Comparison of ENCODE assay signal across 22 mouse cellular contexts in genomic region chr11:105828175-105828574, GRCm38 (mm10).
DNase-seq lines count a peak whose midpoint lies in the region; ATAC-seq and TF ChIP-seq lines count a peak whose summit lies in the region.
"Had no signal": no experiment of that assay in that cellular context is flagged by ENCODE, and none has a peak within 500 bp of the region (broad histone marks: within the 10 kb centered on the region; RNA-seq: fewer than 3 reads in every experiment).

No protein-coding gene starts in this region.

- no peaks in the 10 kb centered on the region for H3K4me1 ChIP-seq in forebrain, postnatal 0 days (ENCODE audit: insufficient read depth)
- H3K4me1 ChIP-seq in forebrain, embryonic 10.5 days = no peaks in the 10 kb centered on the region
- H3K4me1 ChIP-seq in hindbrain, embryonic 14.5 days (replicated peaks; ENCODE audit: control insufficient read depth, insufficient read depth, low read length) = no peaks in the 10 kb centered on the region
- H3K4me1 ChIP-seq in neural tube, embryonic 15.5 days = no peaks in the 10 kb centered on the region
- H3K4me1 ChIP-seq: embryonic facial prominence, embryonic 12.5 days; limb, embryonic 15.5 days; midbrain, embryonic 12.5 days; neural tube, embryonic 13.5 days had no signal

- H3K27ac ChIP-seq in forebrain, postnatal 0 days (ENCODE audit: low read depth, low read length) = no peak overlapping the region
- H3K27ac ChIP-seq in forebrain, embryonic 10.5 days = no peak overlapping the region
- no peak overlapping the region for H3K27ac ChIP-seq in hindbrain, embryonic 14.5 days
- H3K27ac ChIP-seq in neural tube, embryonic 15.5 days (replicated peaks) = no peak overlapping the region
- H3K27ac ChIP-seq: embryonic facial prominence, embryonic 12.5 days; limb, embryonic 15.5 days; midbrain, embryonic 12.5 days; neural tube, embryonic 13.5 days; stomach, postnatal 0 days had no signal

- no peak for TF ChIP-seq CTCF in forebrain, postnatal 0 days (IDR thresholded peaks at IDR 0.05; ENCODE audit: low read depth)

- H3K27me3 ChIP-seq in forebrain, postnatal 0 days (ENCODE audit: insufficient read depth, low read length) = no peaks in the 10 kb centered on the region
- H3K27me3 ChIP-seq in forebrain, embryonic 10.5 days (ENCODE audit: poor library complexity, severe bottlenecking) = no peaks in the 10 kb centered on the region
- no peaks in the 10 kb centered on the region for H3K27me3 ChIP-seq in hindbrain, embryonic 14.5 days (ENCODE audit: control insufficient read depth, insufficient read depth, low read length)
- H3K27me3 ChIP-seq in neural tube, embryonic 15.5 days (replicated peaks) = no peaks in the 10 kb centered on the region
- H3K27me3 ChIP-seq: embryonic facial prominence, embryonic 12.5 days; limb, embryonic 15.5 days; midbrain, embryonic 12.5 days; neural tube, embryonic 13.5 days had no signal

- H3K9me3 ChIP-seq in forebrain, postnatal 0 days (ENCODE audit: low read length) = no peaks in the 10 kb centered on the region
- H3K9me3 ChIP-seq in forebrain, embryonic 10.5 days = no peaks in the 10 kb centered on the region
- no peaks in the 10 kb centered on the region for H3K9me3 ChIP-seq in hindbrain, embryonic 14.5 days (ENCODE audit: control insufficient read depth, low read length)
- H3K9me3 ChIP-seq in neural tube, embryonic 15.5 days (replicated peaks) = no peaks in the 10 kb centered on the region
- H3K9me3 ChIP-seq: embryonic facial prominence, embryonic 12.5 days; limb, embryonic 15.5 days; midbrain, embryonic 12.5 days; neural tube, embryonic 13.5 days had no signal

- intact Hi-C loops in left cerebral cortex, postnatal 36 days (cut with DNase I) = loop anchor here (10.0 kb wide), 1 partner anchor 1743 kb away; no protein-coding TSS in a partner anchor

- H3K4me2 ChIP-seq in forebrain, postnatal 0 days (ENCODE audit: low read depth) = no peak overlapping the region
- H3K4me2 ChIP-seq in hindbrain, embryonic 14.5 days (replicated peaks) = no peak overlapping the region
- H3K4me2 ChIP-seq in neural tube, embryonic 15.5 days = no peak overlapping the region
- H3K4me2 ChIP-seq: embryonic facial prominence, embryonic 12.5 days; limb, embryonic 15.5 days; midbrain, embryonic 12.5 days; neural tube, embryonic 13.5 days had no signal

- DNase-seq in forebrain, postnatal 0 days = peak; percentile 18
- DNase-seq in forebrain, embryonic 10.5 days (ENCODE audit: extremely low spot score, low spot score) = no peak
- DNase-seq in layer of hippocampus, adult 18-20 months (ENCODE audit: low spot score in 2 of 2) = peak; percentile 7 to 58
- DNase-seq in layer of hippocampus, postnatal 10 days (ENCODE audit: low spot score in 2 of 2) = no peak
- DNase-seq in layer of hippocampus, adult 9-10 months (ENCODE audit: low spot score) = peak; percentile 25
- DNase-seq in left cerebral cortex, postnatal 36 days (ENCODE audit: low spot score in 2 of 2) = peak; percentile 44 to 58
- DNase-seq in hindbrain, embryonic 14.5 days (ENCODE audit: low spot score) = no peak
- DNase-seq: adrenal gland, adult 2 months; cerebellum, adult 9-11 months; gastrocnemius, postnatal 25 days; kidney, adult 18-20 months; kidney, postnatal 10 days; thymus, postnatal 25 days had no signal

- no peak for ATAC-seq in forebrain, postnatal 0 days
- ATAC-seq in hindbrain, embryonic 14.5 days (ENCODE audit: low FRiP score) = no peak
- ATAC-seq in neural tube, embryonic 15.5 days (ENCODE audit: low FRiP score) = no peak
- ATAC-seq: forebrain, embryonic 14.5 days; lung, postnatal 0 days had no signal

- no peak overlapping the region for H3K4me3 ChIP-seq in forebrain, postnatal 0 days (ENCODE audit: low read depth, low read length)
- no peak overlapping the region for H3K4me3 ChIP-seq in forebrain, embryonic 10.5 days
- no peak overlapping the region for H3K4me3 ChIP-seq in hindbrain, embryonic 14.5 days (replicated peaks; ENCODE audit: low read length)
- no peak overlapping the region for H3K4me3 ChIP-seq in neural tube, embryonic 15.5 days (replicated peaks)
- H3K4me3 ChIP-seq: embryonic facial prominence, embryonic 12.5 days; erythroblast, embryonic 14.5 days; limb, embryonic 15.5 days; midbrain, embryonic 12.5 days; neural tube, embryonic 13.5 days had no signal

- no peaks in the 10 kb centered on the region for H3K36me3 ChIP-seq in forebrain, postnatal 0 days (ENCODE audit: insufficient read depth)
- no peaks in the 10 kb centered on the region for H3K36me3 ChIP-seq in forebrain, embryonic 10.5 days (replicated peaks)
- 0 out of 2 replicates have a peak, but pooled peaks cover 2% of the 10 kb centered on the region for H3K36me3 ChIP-seq in hindbrain, embryonic 14.5 days (replicated peaks; ENCODE audit: control insufficient read depth, insufficient read depth)
- no peaks in the 10 kb centered on the region for H3K36me3 ChIP-seq in neural tube, embryonic 15.5 days
- H3K36me3 ChIP-seq: embryonic facial prominence, embryonic 12.5 days; limb, embryonic 15.5 days; midbrain, embryonic 12.5 days; neural tube, embryonic 13.5 days had no signal

- 59% methylated on average over 2 of the region's 2 CpGs for WGBS in forebrain, postnatal 0 days
- WGBS in forebrain, embryonic 10.5 days = 90% methylated on average over 2 of the region's 2 CpGs
- 86% methylated on average over 2 of the region's 2 CpGs for WGBS in hindbrain, embryonic 14.5 days
- WGBS in neural tube, embryonic 15.5 days = 85% methylated on average over 2 of the region's 2 CpGs

- no peak overlapping the region for H3K9ac ChIP-seq in forebrain, postnatal 0 days
- no peak overlapping the region for H3K9ac ChIP-seq in hindbrain, embryonic 14.5 days
- H3K9ac ChIP-seq in neural tube, embryonic 15.5 days (replicated peaks) = no peak overlapping the region
- H3K9ac ChIP-seq: embryonic facial prominence, embryonic 12.5 days; limb, embryonic 15.5 days; midbrain, embryonic 12.5 days; neural tube, embryonic 13.5 days had no signal

Comparison
In these comparisons a context has a peak if more than half of its experiments do, and no peak if none do; other contexts are left out.
1. DNase-seq: peak in forebrain, postnatal 0 days (single experiment), layer of hippocampus, adult 18-20 months (2 of 2), layer of hippocampus, adult 9-10 months (single experiment) and left cerebral cortex, postnatal 36 days (2 of 2); none in forebrain, embryonic 10.5 days (single experiment), layer of hippocampus, postnatal 10 days (0 of 2) and hindbrain, embryonic 14.5 days (single experiment).